Mouse (Mus musculus) adipocyte (in vitro differentiated cells): ENCODE measurements around the gene Dab2ip.

ENCODE experiments used
- DNase-seq: peaks from one replicate; pipeline ENCODE4 v3.0.0-alpha.2; 2016; ENCODE audit warnings: low spot score

Gene Dab2ip

GRCm38 (mm10) chr2:35750533-35751141 is 192.6 kb downstream of the Dab2ip start:
- DNase-seq = no peak

DNA sequence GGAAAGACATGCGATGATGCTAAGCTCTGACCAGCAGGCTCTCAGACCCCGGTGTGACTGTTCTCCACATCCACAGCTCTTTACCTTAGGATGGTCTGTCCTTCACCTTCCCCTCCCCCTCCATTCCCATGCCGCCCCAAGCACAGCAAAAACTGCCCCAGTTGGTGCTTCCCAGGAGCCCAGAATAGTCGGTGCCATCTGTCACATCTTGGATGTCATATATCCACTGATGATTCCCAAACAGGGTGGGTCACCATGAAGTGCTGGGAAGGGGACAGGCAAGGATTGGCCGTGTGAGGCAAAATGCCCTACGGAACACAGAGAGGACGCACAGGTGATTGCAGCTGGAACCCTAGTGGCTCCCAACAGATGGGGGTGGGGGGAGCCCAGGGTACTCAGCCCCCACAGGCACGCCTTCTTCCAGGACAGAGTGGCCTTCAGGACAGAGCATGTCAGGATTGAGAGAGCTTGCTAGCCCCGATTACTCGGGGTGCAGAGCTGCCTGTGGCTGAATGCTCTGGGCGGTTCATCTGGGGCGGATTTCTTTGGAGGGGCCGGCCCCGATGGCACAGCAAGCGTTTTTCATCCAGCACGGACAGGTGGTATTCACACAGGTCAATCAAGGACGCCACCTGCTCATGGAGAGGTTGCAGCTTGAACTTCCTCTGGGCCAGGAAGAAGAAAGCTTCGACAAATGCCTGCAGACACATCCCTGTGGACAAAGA is 193.9 kb downstream of the Dab2ip start:
- no peak for DNase-seq

DNA sequence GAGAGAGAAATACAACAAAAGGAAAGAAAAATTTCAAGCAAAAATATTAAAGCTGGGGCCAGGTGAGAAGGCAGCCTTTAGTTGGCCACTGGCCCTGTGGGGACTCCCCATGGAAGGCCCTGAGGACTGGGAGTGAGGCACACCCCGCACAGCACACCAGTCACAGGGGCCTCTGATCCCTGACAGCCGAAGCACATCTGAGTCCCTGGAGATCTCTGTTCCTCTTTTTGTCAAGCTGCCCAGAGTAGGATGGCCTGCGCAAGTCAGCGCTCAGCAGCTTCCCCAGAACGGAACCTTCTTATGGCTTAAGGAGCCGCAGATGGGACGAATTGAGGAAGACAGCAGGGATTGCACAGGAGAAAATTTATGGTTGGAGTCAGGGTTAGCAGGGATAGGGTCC is 198.4 kb downstream of the Dab2ip start:
- no peak for DNase-seq

DNA sequence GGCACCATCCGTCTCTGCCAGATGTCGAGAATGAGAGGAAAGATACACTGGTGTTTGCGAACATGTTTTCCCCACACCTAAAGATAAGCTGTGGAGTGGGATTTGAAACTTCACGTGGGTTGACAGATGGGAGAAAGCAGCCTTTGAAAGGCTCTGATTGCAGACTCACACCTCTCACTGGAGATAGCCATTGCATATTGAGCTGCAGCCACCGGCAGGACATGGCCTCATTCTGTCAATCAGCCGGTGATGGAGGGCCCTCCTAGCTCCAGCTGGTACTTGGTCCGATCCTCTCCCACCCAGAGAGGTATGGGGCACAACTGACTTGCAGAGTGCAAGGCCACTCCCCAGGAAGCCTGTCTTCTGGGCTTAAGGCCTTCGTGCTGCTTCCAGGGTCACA is 202.3 kb downstream of the Dab2ip start:
- no peak for DNase-seq

DNA sequence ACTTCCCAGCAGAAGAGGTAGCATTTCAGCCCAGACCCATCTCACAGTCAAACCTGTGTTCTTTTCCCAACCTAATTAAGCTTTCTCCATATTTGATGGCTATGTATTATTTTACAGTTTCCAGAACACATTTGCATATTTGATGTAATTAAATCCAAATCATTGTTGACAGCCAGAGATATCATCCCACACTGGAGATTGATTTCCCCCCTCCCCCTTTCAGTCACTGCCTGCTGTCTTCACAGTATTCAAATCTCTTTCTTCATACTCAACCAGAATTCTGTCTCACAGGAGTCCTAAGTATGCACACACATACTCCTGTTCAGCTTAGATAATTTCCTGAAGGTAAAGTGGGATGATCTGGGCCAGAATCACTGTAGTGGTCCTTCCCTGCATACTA is 202.8 kb downstream of the Dab2ip start:
- DNase-seq = no peak

GRCm38 (mm10) chr2:35761458-35761857 is 203.4 kb downstream of the Dab2ip start:
- no peak for DNase-seq

- no peak for DNase-seq
Observed at GRCm38 (mm10) chr2:35763818-35764217, 205.8 kb downstream of the Dab2ip start.

DNA sequence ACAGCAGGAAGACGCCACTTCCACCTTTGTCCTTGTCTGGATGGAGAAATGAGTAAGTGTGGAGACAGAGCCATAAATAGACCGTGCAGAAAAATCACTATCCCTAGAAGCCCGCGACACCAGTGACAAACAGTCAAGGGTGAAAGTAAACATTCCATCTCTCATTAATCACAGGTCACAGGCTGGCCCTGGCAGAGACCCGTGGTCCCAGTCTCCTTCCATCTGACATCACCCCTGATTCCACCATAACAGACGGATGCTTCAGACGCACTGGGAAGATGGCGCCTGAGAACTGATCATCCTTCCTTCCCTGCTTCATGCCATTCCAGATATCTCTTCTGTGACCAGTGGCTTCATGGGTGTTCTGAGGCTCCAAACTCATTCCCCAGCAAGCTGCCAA is 206.3 kb downstream of the Dab2ip start:
- DNase-seq = no peak

DNA sequence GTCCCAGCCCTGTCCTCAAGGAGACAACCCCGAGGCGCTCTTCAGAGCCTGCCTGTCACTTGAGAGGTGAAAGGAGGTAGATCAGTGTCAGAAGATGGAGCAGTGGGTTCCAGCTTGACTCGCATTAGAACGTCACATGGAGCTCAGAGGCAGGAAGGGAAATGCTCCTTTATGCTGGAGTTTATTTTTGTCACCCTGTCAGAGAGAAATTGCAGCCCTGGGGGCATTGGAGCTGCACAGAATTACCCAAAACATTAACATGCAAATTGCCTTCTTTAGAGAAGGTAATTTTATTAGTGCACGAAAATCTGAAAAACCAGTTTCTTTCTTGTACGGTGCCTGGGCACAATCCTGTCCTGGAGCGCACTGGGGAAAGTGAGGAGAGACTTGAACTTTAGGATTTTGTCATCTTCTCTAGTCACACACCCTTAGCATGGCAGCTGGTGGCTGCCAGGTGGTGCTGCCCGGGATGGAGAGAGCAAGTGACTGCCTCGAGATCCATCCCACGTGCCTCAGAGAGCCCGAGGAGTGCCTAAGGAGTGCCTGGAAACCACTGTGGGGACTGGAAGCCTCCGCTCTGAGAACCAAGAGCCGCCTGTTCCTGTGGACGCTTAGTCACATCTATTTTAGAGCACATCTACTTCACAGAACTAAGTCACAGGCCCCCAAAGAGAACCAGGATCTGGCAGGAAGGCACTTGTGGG is 209.9 kb downstream of the Dab2ip start:
- DNase-seq = no peak

GRCm38 (mm10) chr2:35768538-35769238 is 210.6 kb downstream of the Dab2ip start:
- no peak for DNase-seq

- no peak for DNase-seq
Observed at GRCm38 (mm10) chr2:35769398-35769797, 211.3 kb downstream of the Dab2ip start.

DNA sequence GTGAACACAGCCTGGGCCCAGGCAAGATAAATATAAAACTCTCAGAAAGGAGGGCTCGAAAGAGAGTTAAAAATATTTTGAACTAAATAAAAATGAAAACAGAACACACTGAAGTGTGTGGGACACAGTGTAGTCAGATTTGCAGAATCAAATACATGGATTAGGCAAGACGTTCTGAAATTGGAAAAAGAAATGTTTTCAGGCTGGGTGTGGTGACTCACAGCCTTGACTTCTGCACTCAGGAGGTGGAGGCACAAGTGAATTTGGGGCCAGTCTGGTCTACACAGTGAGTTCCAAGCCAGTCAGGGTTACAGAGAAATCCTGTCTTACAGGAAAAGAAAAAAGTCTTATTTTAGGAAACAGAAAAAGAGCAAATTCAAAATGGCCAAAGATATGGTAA is 212.5 kb downstream of the Dab2ip start:
- peak; percentile 23 for DNase-seq

DNA sequence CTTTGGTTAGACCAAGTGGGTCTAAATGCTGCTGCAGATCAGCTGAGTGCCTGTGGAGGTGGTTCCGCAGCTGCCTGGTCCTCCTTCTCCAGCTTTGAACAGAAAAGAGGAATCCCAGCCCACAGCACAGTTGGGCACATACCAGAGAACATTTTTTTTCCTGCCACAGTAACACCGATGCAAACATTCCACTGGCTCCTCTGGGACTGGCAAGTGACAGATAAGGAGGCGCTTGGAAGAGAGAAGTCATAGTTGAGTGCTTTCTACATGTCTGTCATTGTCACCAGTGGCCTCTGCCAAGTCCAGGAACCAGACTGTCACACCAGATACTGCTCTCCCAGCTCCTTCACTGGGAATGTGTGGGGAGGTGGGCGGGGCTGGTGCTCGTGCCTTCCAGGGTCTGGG is 217.6 kb downstream of the Dab2ip start:
- DNase-seq = no peak

GRCm38 (mm10) chr2:35776935-35777334 is 218.9 kb downstream of the Dab2ip start:
- DNase-seq = no peak

- no peak for DNase-seq
Observed at GRCm38 (mm10) chr2:35779266-35779665, 221.2 kb downstream of the Dab2ip start.
